Mouse (Mus musculus): ENCODE results near the gene Krtap16-1. TPM values are rescaled to one million over a fixed set of nuclear protein-coding genes. Genes with fewer than 3 reads are reported as not detected.

The Krtap16-1 gene
- total and polyA plus RNA-seq, 3 experiments = not detected

GRCm38 (mm10) chr11:100016112-100016511, 29.7 kb upstream of the Krtap16-1 start, which contains the start of gene Krt33a:
Krt33a (minus strand) TSS chr11:100016212.
- peaks cover 83% of the 10 kb centered on the region for H3K27me3 ChIP-seq (replicated peaks)
- no peak within 1 kb of the TSS for H3K27ac ChIP-seq (ENCODE audit: insufficient read depth, low read depth)
- H3K9me3 ChIP-seq (replicated peaks; ENCODE audit: low read length) = no peaks in the 10 kb centered on the region
- no peak for DNase-seq (ENCODE audit: extremely low read depth)
- dilution Hi-C loops (cut with MboI; ENCODE audit: extremely low pct_ligation_motif_present, extremely low pct_unique_long_range_greater_than_20kb, low sequenced_read_pairs) (no loop called here), in situ Hi-C loops (cut with MboI; ENCODE audit: low pct_ligation_motif_present, low pct_unique_long_range_greater_than_20kb, low sequenced_read_pairs) (no loop called here)
- H3K36me3 ChIP-seq (replicated peaks in 1 of 2; ENCODE audit: control insufficient read depth in 1 of 2, insufficient read depth in 1 of 2, low read length in 1 of 2) = no peaks in the 10 kb centered on the region
- H3K4me1 ChIP-seq (ENCODE audit: control insufficient read depth in 1 of 2, insufficient read depth in 2 of 2) = no peaks in the 10 kb centered on the region
- no peak for TF ChIP-seq POLR2A (IDR thresholded peaks at IDR 0.05; ENCODE audit: low read depth, low read length)
- H3K9ac ChIP-seq (ENCODE audit: insufficient read depth, low read depth) = no peak within 1 kb of the TSS
- H3K79me2 ChIP-seq (replicated peaks; ENCODE audit: control insufficient read depth, extremely low read depth, insufficient read depth, poor library complexity, severe bottlenecking) = no peaks in the 10 kb centered on the region
- no peak within 1 kb of the TSS for H3K4me3 ChIP-seq (replicated peaks in 1 of 3; ENCODE audit: low read depth in 2 of 3, low read length in 2 of 3, poor library complexity in 1 of 3)
- no peak within 1 kb of the TSS for H3K4me2 ChIP-seq (ENCODE audit: insufficient read depth, low read depth, poor library complexity, severe bottlenecking)

GRCm38 (mm10) chr11:100013691-100014171, 27.3 kb upstream of the Krtap16-1 start:
- no peak for DNase-seq (ENCODE audit: extremely low read depth)
- in situ Hi-C loops (cut with MboI; ENCODE audit: low pct_ligation_motif_present, low pct_unique_long_range_greater_than_20kb, low sequenced_read_pairs) = no loop called here
- dilution Hi-C loops (cut with MboI; ENCODE audit: extremely low pct_ligation_motif_present, extremely low pct_unique_long_range_greater_than_20kb, low sequenced_read_pairs) = no loop called here
- Histone ChIP-seq H3K79me2 (replicated peaks; ENCODE audit: control insufficient read depth, extremely low read depth, insufficient read depth, poor library complexity, severe bottlenecking) (no peaks in the 10 kb centered on the region), H3K4me3 (replicated peaks in 1 of 3; ENCODE audit: low read depth in 2 of 3, low read length in 2 of 3, poor library complexity in 1 of 3) (no peak overlapping the region), H3K9ac (ENCODE audit: insufficient read depth, low read depth) (no peak overlapping the region), H3K4me2 (ENCODE audit: insufficient read depth, low read depth, poor library complexity, severe bottlenecking) (no peak overlapping the region), H3K36me3 (replicated peaks in 1 of 2; ENCODE audit: control insufficient read depth in 1 of 2, insufficient read depth in 1 of 2, low read length in 1 of 2) (no peaks in the 10 kb centered on the region), H3K27me3 (replicated peaks) (peaks cover 83% of the 10 kb centered on the region), H3K9me3 (replicated peaks; ENCODE audit: low read length) (no peaks in the 10 kb centered on the region), H3K27ac (ENCODE audit: insufficient read depth, low read depth) (no peak overlapping the region), H3K4me1 (ENCODE audit: control insufficient read depth in 1 of 2, insufficient read depth in 2 of 2) (no peaks in the 10 kb centered on the region)
- TF ChIP-seq SIN3A (IDR thresholded peaks at IDR 0.05; ENCODE audit: low read length) (no peak), ZNF384 (IDR thresholded peaks at IDR 0.05; ENCODE audit: low read depth, low read length) (no peak), SMC3 (IDR thresholded peaks at IDR 0.05; ENCODE audit: low read depth, low read length) (no peak), ZC3H11A (IDR thresholded peaks at IDR 0.05; ENCODE audit: low read depth, low read length) (no peak), MAZ (IDR thresholded peaks at IDR 0.05; ENCODE audit: low read depth, low read length) (no peak), ZMIZ1 (IDR thresholded peaks at IDR 0.05; ENCODE audit: low read depth, low read length) (no peak), POLR2AphosphoS2 (IDR thresholded peaks at IDR 0.05; ENCODE audit: low read depth, low read length) (no peak)

GRCm38 (mm10) chr11:100010682-100011081, 24.3 kb upstream of the Krtap16-1 start:
- no peak for DNase-seq (ENCODE audit: extremely low read depth)
- Histone ChIP-seq H3K27me3 (replicated peaks) (peaks cover 71% of the 10 kb centered on the region), H3K4me3 (replicated peaks in 1 of 3; ENCODE audit: low read depth in 2 of 3, low read length in 2 of 3, poor library complexity in 1 of 3) (no peak overlapping the region), H3K4me1 (ENCODE audit: control insufficient read depth in 1 of 2, insufficient read depth in 2 of 2) (no peaks in the 10 kb centered on the region), H3K9me3 (replicated peaks; ENCODE audit: low read length) (no peaks in the 10 kb centered on the region), H3K27ac (ENCODE audit: insufficient read depth, low read depth) (no peak overlapping the region), H3K9ac (ENCODE audit: insufficient read depth, low read depth) (no peak overlapping the region), H3K79me2 (replicated peaks; ENCODE audit: control insufficient read depth, extremely low read depth, insufficient read depth, poor library complexity, severe bottlenecking) (no peaks in the 10 kb centered on the region), H3K4me2 (ENCODE audit: insufficient read depth, low read depth, poor library complexity, severe bottlenecking) (no peak overlapping the region), H3K36me3 (replicated peaks in 1 of 2; ENCODE audit: control insufficient read depth in 1 of 2, insufficient read depth in 1 of 2, low read length in 1 of 2) (no peaks in the 10 kb centered on the region)
- TF ChIP-seq POLR2A (IDR thresholded peaks at IDR 0.05; ENCODE audit: low read depth, low read length) (no peak), CHD2 (IDR thresholded peaks at IDR 0.05; ENCODE audit: low read length) (no peak), MAFK (IDR thresholded peaks at IDR 0.05; ENCODE audit: insufficient replicate concordance, low read length) (no peak), MXI1 (IDR thresholded peaks at IDR 0.05; ENCODE audit: low read depth, low read length) (no peak), RCOR1 (conservative IDR thresholded peaks at IDR 0.05; ENCODE audit: low read depth, low read length) (no peak), MAZ (IDR thresholded peaks at IDR 0.05; ENCODE audit: low read depth, low read length) (no peak), ZC3H11A (IDR thresholded peaks at IDR 0.05; ENCODE audit: low read depth, low read length) (no peak), NELFE (IDR thresholded peaks at IDR 0.05; ENCODE audit: low read depth, low read length) (no peak), USF2 (conservative IDR thresholded peaks at IDR 0.05; ENCODE audit: low read depth, low read length) (no peak), HCFC1 (IDR thresholded peaks at IDR 0.05; ENCODE audit: low read depth, low read length) (no peak), NRF1 (IDR thresholded peaks at IDR 0.05; ENCODE audit: low read depth, low read length) (no peak), POLR2AphosphoS2 (IDR thresholded peaks at IDR 0.05; ENCODE audit: low read depth, low read length) (no peak), ZMIZ1 (IDR thresholded peaks at IDR 0.05; ENCODE audit: low read depth, low read length) (no peak), ELF1 (IDR thresholded peaks at IDR 0.05; ENCODE audit: low read depth, low read length) (no peak)
- in situ Hi-C loops (cut with MboI; ENCODE audit: low pct_ligation_motif_present, low pct_unique_long_range_greater_than_20kb, low sequenced_read_pairs) (no loop called here), dilution Hi-C loops (cut with MboI; ENCODE audit: extremely low pct_ligation_motif_present, extremely low pct_unique_long_range_greater_than_20kb, low sequenced_read_pairs) (no loop called here)

Measured in CH12.LX (cell line).